Mouse (Mus musculus): ENCODE measurements around the gene Chd9.

Gene Chd9

GRCm38 (mm10) chr8:91089601-91090000 is 261.4 kb downstream of the Chd9 start:
- no peak for DNase-seq

DNA sequence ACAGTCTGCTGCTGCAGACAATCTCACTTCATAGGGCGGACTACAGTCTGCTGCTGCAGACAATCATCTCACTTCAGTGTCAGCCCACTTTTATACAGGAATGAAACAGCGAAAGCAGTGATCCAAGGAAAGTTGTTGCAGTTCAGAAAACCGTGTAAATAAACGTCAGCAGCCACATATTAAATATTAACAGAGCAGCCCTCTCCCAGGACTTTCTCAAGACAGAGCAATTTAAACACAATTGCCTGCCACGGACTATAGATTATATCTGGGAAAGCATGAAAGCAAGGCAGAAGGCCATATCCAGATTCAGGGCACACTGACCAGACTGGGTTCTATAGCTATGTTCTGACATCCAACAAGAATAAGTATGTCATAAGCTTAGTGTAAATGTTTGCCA is 266.0 kb downstream of the Chd9 start:
- no peak for DNase-seq

DNA sequence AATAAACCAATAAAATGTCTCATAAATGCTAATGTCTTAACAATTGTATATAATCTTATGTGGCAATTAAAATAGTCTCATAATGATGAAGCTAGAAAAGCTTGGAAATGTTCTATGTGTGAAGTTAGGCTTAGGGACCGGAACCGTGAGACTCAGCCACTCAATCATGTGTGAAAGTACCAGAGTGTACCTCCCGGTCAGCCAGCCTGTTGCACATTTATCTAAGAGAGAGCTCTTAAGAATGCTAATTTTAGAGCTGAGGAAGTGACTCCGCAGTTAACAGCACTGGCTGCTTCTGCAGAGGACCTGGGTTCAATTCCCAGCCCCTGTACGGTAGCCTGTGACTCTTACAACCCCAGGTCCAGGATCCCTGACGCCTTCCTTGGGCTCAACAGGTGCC is 270.0 kb downstream of the Chd9 start:
- DNase-seq: peak in 1 of 2 experiments; percentile 25

Measured in kidney, postnatal 4 days (tissue).